Mouse (Mus musculus) neutrophil, adult 65 days (primary cell): ENCODE results near the gene Trmt10b. TPM values are rescaled to one million over a fixed set of nuclear protein-coding genes. Genes with fewer than 3 reads are reported as not detected.

Source experiments
- total RNA-seq: library from RNA; stranded (reverse); gene quantifications from 2 replicates; pipeline ENCODE4 v1.2.4, GENCODE M21; 2023

Trmt10b gene
- total RNA-seq, result 3.6 and 4.1 TPM in 2 replicates

DNA sequence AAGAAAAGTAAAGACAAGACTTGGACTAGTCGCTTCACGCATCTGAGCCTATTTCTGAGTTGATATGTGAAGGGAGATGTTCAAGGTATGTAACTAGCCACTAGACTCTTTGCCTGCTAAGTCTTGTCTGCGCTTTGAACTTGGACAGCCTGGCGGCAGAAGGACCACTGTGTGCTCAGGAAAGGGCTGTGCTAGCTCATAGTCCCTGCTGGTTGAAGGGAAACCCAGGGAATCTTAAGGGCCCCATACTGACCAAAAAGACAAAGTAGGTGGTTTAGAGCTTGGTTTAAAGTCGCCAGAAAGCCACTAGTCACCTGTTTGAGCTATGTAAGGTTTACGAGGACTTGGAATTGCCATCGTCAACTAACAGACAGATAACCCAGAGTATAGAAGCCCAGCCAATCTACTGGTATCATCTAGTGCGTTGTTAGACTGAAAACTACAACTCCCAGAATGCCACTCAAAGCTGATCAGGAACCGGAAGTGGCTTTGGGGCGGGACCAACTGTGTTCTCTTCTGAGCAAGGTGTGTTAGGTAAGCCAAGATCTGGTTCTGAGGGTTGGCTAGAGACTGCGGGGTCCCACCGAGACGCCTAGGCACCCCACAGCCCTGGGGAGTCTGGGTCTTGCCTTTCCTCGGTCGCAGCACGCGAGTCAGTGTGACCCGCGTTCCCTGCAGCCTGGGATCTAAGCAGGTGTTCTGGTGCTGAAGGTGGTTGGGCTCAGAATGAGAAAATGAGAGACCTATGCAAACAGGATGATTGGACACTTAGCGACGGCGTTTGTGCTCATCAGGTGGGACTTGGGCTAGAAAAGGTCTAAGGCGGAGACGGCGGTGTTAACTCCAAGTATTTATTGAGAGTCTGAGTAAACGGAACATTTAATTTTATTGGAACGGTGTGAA is at the start of gene Trmt10b:
TSS of gene Trmt10b (plus strand) at position 466 of the 903 bp plus-strand sequence.

DNA sequence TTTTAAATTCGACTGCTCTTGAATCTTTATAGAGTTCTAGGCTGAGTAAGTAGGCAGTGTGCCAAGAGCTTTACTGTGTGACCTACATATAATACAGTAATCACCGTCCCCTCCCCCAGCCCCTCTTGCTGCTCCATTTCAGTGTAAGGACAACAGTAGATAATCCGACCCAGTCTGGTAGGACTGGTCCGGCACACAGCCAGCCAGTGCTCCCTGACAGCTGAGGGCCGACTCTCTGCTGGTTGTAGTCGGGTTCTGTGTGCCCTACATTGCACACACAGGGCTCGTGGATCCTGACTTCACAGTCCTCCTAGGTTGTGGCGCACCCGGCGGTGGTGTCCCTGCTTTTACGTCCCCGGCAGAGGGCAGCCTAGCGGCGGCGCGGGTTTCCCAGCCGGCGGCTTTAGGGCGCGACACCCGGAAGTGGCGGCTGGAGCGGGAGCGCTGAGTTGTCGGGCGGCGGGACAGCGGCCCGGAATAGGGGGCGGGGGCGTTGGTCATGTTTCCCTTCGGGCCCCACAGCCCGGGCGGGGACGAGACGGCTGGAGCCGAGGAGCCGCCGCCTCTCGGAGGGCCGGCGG is 44.8 kb downstream of the Trmt10b start, which contains the start of gene Dcaf10:
TSS of gene Dcaf10 (plus strand) at position 433 of the 581 bp plus-strand sequence.

DNA sequence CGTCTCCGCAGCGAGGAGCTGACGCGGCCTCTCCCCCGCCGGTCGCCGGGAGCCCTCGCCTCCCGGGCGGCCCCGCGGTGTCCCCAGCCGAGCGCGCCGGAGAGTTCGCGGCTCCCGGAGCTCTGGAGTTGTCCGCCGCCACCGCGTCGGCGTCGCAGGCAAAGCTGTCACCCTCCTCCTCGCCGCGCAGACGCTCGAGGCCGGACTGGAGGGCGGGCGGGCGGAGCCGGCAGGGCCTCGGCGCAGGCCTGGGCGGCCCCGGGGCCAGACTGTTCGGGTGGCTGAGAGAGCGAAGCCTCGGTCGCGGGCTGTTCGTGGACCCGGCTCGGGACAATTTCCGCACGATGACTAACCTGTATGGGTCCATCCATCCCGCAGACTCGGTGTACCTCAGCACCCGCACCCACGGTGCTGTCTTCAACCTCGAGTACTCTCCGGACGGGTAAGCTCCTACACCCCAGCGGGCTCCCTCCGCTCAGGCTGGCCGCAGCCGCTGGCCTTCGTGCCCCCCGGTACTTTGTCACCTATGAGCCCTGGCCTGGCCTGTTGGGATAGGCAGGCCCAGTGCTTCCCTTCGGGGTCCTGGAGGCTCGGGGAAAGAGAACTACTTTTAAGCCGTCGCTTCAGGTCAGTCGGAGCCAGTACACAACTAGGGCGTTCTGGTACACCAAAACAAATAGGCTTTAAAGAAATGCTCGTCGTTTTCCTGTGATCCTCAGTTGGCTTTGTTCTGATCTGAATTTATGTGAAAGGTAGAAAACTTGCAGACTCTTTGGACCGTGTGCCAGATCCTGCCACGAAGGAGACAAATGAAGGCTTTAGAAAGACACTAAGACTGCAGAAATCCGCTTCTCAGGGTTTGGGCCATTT is 45.6 kb downstream of the Trmt10b start, which contains the start of gene Exosc3:
TSS of gene Exosc3 (minus strand) at position 447 of the 870 bp plus-strand sequence.

Other genes starting within 250 kb of the Trmt10b start
- gene Fbxo10, start 212.5 kb upstream of the Trmt10b start, total RNA-seq, result 13.1 and 14.2 TPM in 2 replicates
- gene Tomm5, start 189.0 kb upstream of the Trmt10b start, total RNA-seq, result 25.0 and 25.9 TPM in 2 replicates
- 0.07 TPM in 1 of 2 replicates, not detected in the other for gene Frmpd1, start 112.3 kb upstream of the Trmt10b start, total RNA-seq
- 19.6 and 30.0 TPM in 2 replicates for gene Dcaf10, start 45.0 kb downstream of the Trmt10b start, total RNA-seq
- gene Exosc3, start 45.6 kb downstream of the Trmt10b start, total RNA-seq, result 21.9 and 25.1 TPM in 2 replicates
- 33.5 and 38.3 TPM in 2 replicates for gene Slc25a51, start 111.6 kb downstream of the Trmt10b start, total RNA-seq
- 1.8 and 3.1 TPM in 2 replicates for gene Shb, start 235.3 kb downstream of the Trmt10b start, total RNA-seq